Mouse (Mus musculus): ENCODE results near the gene Nr1d2.
"Not testable (repeated sequence)": the region's sequence is repeated elsewhere in the genome, so short reads cannot be mapped to it uniquely, and the experiment has no call there.

Nr1d2 gene

DNA sequence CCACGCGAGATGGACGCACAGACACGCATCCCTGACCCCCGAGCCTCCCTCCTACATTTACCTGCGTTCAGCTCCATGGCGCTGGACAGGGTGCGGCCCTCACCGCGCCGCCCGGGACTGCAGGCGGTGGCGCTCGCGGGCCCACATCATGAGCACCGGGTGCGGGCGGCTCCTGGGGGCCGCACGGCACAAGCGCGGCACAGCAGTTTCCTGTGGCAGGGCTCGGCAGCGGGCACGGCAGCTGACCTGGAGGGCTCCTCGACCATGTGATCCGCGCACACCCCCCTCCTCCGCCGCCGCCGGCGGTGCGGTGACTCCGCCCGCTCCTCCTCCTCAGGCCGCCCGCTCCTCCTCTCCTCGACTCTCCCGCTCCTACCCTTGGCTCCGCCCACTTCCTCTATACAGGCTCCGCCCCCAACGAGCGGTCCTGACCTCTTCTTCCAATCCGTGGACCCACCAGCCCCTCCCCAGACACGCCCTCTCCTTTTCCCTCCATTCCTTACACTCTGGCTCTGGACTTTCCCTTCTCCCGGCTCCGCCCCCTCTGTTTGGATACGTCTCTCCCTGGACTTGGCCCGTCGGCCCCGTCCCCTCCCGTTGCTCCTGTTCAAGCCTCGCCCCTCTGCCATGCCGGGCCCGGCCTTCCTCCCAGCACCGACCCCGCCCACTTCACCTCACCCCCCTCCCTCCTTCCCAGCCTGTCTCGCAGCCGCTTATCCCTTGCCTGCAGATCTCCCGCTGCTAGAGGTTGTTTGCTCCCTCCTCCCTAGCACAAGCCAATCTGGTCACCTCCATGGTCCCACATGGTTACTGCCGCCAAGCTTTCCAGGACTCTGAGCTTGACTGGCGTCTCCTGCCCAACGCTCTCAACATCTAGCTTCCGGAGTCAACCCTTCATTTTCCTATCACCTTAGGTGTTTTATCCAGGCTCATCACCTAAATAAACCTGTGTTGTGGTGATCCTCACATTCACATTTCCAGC is at the start of gene Nr1d2:
Nr1d2 (minus strand) TSS at position 378 of the 982 bp plus-strand sequence.
- peak; percentile 100 for DNase-seq (ENCODE audit: low read depth, low spot score)

DNA sequence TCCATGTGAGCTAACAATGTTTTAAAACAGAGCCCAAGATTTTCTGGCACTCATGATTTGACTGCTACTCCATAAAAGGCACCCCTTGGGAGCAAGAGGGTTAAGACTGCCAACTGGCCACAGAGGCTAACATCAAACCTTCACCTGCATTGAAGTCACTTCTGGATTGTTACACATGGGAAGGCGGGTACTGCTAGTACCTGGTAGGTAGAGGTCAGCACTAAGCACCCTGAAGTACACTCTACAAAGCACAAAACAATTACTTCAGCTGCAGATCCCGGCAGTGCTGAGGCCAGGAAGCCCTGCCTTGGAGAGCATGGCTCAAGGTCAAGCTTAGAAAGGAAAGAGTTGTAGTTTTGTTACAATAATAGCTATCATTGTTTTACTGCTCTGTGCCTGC is 48.5 kb upstream of the Nr1d2 start:
- DNase-seq (ENCODE audit: low read depth, low spot score) = no peak

DNA sequence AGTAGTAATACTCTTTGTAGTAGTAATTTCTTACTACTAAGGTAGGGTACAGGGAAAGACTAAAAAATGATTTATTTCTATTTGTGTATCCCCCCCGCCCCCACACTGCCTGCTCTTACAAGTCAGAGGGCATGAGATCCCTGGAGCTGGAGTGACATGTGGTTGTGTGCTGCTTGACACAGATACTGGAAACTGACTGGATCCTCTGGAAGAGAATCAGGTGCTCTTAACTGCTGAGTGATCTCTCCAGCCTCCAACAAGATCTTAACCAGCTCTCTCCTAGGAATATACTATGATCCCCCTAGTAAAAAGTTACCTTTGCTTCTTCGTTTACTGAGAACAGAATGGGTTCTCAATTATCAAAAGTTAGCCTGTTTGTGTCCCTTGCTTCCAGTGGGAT is 47.5 kb upstream of the Nr1d2 start:
- peak; percentile 43 for DNase-seq (ENCODE audit: low read depth, low spot score)

DNA sequence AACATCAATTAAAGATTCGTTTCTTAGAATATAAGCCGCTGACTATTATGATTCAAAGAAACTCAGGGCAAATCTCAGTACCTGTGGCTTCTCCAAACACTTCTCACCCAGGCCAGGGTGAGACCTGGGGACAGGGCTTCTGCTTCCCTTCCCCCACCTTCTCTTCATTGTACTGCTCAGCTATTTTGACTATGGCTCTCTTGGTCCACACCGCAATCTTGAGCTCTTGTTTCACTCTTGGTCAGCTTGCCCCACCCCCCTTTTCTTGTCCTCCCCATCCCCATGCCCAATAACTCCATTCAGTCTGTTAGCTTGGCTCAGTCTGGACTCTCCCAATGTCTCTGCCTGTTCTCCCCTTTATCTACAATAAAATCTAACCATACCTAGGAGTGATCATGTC is 46.5 kb upstream of the Nr1d2 start:
- DNase-seq (ENCODE audit: low read depth, low spot score) = no peak

DNA sequence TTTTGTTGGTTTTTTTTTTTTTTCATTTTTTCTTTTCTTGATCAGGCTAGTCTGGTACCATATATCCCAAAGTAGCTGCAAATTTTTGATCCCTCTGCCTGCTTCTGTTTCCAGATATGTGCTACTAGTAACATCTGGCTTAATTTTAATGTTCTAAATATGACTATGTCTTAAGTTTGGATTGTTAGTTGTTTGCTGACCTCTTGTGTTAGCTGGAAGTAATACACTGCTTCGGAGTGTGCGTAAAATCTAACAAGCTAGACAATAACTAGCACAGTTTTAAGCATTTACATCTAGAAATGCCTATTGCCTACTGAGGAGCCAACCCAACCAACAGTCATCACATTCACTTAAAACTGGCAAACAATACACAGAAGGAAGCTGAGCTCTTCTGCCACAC is 45.7 kb upstream of the Nr1d2 start:
- no peak for DNase-seq (ENCODE audit: low read depth, low spot score)

DNA sequence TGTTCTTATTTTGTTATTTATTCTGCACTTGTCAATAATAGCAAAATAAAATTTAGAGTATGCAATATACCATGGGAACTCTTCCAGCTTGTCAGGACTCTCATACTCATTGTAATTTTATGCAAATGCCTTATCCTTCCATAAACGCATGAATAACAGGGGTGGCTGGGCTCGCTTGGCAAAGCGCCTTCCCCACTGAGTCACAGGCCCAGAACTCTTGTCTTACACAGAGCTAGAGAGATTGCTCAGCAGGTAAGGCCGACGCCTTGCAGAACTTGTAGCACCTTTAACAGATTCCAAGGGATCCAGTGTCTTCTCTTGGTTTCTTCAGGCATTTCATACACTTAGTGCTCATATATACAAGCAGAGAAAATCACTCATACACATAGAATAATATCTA is 41.4 kb upstream of the Nr1d2 start:
- no peak for DNase-seq (ENCODE audit: low read depth, low spot score)

GRCm38 (mm10) chr14:18274526-18274925 is 35.6 kb upstream of the Nr1d2 start:
- no peak for DNase-seq (ENCODE audit: low read depth, low spot score)

DNA sequence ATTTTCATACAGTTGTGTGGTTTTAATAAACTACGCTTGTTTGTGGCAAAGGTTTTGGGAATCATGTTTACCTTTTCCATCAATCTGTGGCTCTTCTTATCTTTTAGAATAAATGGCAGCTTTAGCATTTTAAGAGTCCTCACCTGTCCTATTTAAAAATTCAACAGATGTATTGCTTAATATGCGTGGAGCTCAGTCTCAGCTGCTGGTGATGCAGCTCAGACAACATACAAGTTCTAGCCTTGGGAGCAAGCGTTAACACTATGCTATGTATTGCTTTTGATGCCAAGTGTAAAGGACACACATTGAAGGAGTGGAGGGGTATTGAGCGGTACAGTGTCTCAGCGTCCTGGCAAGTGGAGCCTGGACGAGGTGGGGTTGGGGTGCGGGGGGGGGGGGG is 32.7 kb upstream of the Nr1d2 start:
- DNase-seq (ENCODE audit: low read depth, low spot score) = no peak

GRCm38 (mm10) chr14:18270529-18271441 is 31.9 kb upstream of the Nr1d2 start, which contains the start of the genes Nkiras1 and Rpl15:
TSS of gene Nkiras1 (plus strand) at chr14:18271136.
TSS of gene Rpl15 (minus strand) at chr14:18271391.
- peak; percentile 99 for DNase-seq (ENCODE audit: low read depth, low spot score)

DNA sequence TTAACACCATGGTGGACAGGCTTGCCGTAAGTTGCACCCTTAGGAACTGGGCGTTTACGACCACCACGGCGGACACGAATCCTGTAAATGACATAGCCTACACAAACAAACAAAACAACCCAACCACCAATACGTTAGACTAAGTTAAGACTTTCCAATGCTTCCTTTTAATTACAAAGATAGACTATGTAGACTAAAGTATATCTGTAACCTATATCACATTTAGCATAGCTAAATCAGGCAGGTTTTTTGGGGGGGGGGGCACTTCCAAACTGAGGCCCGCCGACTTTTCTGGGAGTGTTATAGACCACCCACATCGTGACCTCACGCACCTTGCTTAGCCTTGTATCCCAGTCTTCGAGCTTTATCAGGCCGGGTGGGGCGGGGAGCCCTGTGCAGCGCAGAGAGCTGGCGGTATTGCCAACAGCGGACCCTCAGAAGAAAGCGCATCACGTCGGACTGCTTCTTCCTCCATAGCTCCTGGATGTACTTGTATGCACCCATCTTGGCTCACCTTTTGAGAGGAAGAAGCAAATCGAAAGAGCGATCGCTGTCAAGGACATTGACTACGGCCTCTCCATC is 31.1 kb upstream of the Nr1d2 start:
- DNase-seq (ENCODE audit: low read depth, low spot score) = not testable (repeated sequence)

DNA sequence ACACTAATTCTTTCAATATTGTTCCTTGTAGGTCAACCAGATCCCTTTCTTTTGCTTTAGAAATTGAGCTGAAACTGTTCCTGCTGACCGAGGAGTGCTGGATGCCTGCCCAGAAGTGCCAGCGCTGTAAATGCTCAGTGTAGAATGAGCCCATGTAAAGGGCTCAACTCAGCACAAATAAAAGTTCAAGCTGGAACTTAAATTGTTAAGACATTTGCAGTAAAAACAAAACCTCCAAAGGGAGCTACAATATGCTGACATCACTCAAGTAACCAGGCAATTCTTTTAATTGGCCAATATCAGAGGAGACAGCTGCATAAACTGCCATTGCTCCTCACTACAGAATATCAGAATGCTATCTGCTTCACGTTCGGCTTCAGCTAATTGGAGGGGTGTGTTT is 24.5 kb upstream of the Nr1d2 start:
- DNase-seq (ENCODE audit: low read depth, low spot score) = no peak

DNA sequence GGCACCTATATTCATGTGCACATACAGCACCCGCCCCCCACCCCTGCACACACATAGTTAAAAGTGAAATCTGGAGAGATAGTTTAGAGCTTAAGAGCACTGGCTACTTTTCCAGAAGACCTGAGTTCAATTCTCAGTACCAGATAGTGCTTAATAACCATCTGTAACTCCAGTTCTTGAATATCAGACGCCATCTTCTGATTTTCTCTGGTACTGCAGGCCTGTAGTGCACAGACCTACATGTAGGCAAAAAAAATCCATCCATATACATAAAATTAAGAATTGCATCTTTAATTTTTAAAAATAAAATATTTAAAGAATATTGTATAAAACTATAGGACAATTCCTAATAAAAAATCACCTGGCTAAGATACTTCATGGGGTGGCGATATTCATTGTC is 22.3 kb upstream of the Nr1d2 start:
- DNase-seq (ENCODE audit: low read depth, low spot score) = no peak

DNA sequence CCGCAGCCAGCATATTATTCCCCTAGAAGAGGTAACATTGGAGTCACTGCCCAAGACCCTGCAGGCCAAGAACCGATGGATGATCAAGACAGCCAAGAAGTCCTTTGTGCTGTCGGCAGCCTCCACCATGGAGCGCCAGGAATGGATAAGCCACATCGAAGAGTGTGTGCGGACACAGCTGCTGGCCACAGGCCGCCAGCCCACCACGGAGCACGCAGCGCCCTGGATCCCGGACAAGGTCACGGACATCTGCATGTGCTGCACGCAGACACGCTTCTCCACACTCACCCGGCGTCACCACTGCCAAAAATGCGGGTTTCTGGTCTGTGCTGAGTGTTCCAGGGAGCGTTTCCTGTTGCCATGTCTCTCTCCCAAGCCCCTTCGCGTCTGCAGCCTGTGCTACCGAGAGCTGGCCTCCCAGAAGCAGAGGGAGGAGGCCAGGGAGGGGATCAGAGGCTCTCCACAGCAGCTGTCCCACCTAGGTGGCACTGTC is 3.8 kb upstream of the Nr1d2 start:
- DNase-seq (ENCODE audit: low read depth, low spot score) = no peak

DNA sequence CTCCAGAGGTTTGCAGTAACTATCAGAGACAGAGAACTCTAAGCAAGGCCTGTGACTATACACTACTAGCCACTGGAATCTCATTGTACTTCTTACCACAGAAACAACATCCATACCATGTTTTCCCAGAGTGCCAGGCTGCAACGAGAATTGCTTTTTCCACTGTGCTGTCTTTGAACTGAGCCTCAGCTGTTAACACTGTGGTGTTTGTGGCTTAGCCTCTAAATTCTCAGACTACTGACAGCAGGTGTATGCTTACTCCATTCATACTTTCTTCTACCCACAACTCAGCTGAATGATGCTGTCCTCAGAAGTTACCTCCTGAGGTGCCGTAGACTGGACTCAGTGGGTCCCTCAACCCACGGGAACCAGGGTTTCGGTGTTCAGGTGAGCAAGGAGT is 2.9 kb upstream of the Nr1d2 start:
- DNase-seq (ENCODE audit: low read depth, low spot score) = no peak

- DNase-seq (ENCODE audit: low read depth, low spot score) = no peak
Observed at GRCm38 (mm10) chr14:18240132-18240531, 1.2 kb upstream of the Nr1d2 start.

- peak; percentile 99 for DNase-seq (ENCODE audit: low read depth, low spot score)
Observed at GRCm38 (mm10) chr14:18238131-18238749, 687 bp downstream of the Nr1d2 start.

GRCm38 (mm10) chr14:18237381-18237780 is 1.5 kb downstream of the Nr1d2 start:
- DNase-seq (ENCODE audit: low read depth, low spot score) = no peak

GRCm38 (mm10) chr14:18236496-18237235 is 2.3 kb downstream of the Nr1d2 start:
- not testable (repeated sequence) for DNase-seq (ENCODE audit: low read depth, low spot score)

GRCm38 (mm10) chr14:18233981-18234960 is 4.7 kb downstream of the Nr1d2 start:
- peak; percentile 79 for DNase-seq (ENCODE audit: low read depth, low spot score)

All from skeletal muscle tissue, adult 2 months (tissue).